Mouse (Mus musculus): ENCODE measurements around the gene Mtor.

DNA sequence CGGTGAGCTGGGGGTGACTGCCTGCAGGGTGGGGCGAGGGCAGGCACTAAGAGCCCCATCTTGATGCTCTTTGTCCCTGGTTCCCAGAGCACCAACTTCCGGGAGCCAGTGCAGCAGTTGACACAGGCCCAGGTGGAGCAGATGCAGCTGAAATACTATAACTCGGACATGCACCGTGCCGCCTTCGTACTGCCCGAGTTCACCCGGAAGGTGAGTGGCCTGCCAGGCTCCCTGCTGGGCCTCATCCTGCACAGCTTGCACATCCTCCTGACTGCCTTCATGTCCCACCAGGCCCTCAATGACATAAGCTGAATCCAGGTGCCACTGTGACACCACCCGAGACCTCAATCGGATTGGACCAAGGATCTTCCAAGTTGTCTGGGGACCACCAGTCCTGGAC is 145.6 kb downstream of the Mtor start:
- TF ChIP-seq CTCF (IDR thresholded peaks at IDR 0.05; ENCODE audit: control insufficient read depth, insufficient read depth, insufficient replicate concordance, low read depth, low read length) (no peak), POLR2A (IDR thresholded peaks at IDR 0.05; ENCODE audit: control insufficient read depth, low read depth, low read length) (no peak)
